Mouse (Mus musculus) CH12.LX (cell line): ENCODE data around the gene Boc.

Experiments used
- CTCF ChIP-seq, 2 experiments: IDR thresholded peaks in 1 of 2; conservative IDR thresholded peaks in 1 of 2; 2 replicates each; pipeline ENCODE4 v1.5.1; 2011 to 2012; ENCODE audit warnings: low read depth in 2 of 2, low read length in 2 of 2, improper control_type of control experiment in 1 of 2, inconsistent platforms in 1 of 2, mild to moderate bottlenecking in 1 of 2, moderate library complexity in 1 of 2
- E2F4 ChIP-seq: IDR thresholded peaks from 2 replicates; pipeline ENCODE4 v1.6.1; 2011; ENCODE audit warnings: low read depth, low read length, improper control_type of control experiment; ENCODE audit not compliant: insufficient replicate concordance
- EP300 ChIP-seq: IDR thresholded peaks from 2 replicates; pipeline ENCODE4 v1.6.1; 2011; ENCODE audit warnings: low read length, improper control_type of control experiment
- JUN ChIP-seq: IDR thresholded peaks from 2 replicates; pipeline ENCODE4 v1.6.1; 2011; ENCODE audit warnings: low read depth, mild to moderate bottlenecking, low read length, improper control_type of control experiment, moderate library complexity; ENCODE audit not compliant: insufficient read depth
- POLR2A ChIP-seq: IDR thresholded peaks from 2 replicates; pipeline ENCODE4 v1.6.1; 2011; ENCODE audit warnings: low read depth, mild to moderate bottlenecking, improper control_type of control experiment, low read length
- POLR2AphosphoS2 ChIP-seq: IDR thresholded peaks from 2 replicates; pipeline ENCODE4 v1.6.1; 2011; ENCODE audit warnings: low read depth, low read length, improper control_type of control experiment
- TCF12 ChIP-seq: IDR thresholded peaks from 2 replicates; pipeline ENCODE4 v1.6.1; 2014; ENCODE audit warnings: low read depth, mild to moderate bottlenecking, inconsistent platforms, low read length, improper control_type of control experiment
- USF1 ChIP-seq: IDR thresholded peaks from 2 replicates; pipeline ENCODE4 v1.6.1; 2014; ENCODE audit warnings: low read depth, mild to moderate bottlenecking, inconsistent platforms, low read length, improper control_type of control experiment
- ZMIZ1 ChIP-seq: IDR thresholded peaks from 2 replicates; pipeline ENCODE4 v1.6.1; 2012; ENCODE audit warnings: low read depth, mild to moderate bottlenecking, inconsistent platforms, low read length, improper control_type of control experiment

DNA sequence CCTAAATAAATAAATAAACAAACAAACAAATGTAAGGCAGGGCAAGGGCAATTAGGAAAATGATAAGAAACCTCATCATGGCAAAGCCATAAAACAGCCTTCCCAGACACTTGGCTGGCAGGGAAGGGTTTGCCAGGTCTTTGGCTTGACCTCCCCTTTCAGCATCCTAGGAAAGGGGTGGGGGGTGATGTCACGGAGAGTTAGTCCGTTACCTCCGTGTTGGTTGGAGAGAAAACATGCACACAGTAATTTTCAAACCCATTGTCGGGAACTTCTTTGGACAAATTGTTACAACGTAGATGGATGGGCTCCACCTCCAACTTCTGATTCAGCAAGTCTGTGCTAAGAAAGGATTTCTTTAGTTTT, 616 bp upstream of the Boc start:
- TF ChIP-seq JUN (no peak), USF1 (no peak), ZMIZ1 (no peak), TCF12 (no peak), EP300 (no peak), POLR2A (no peak), E2F4 (no peak), POLR2AphosphoS2 (no peak), CTCF (conservative IDR thresholded peaks at IDR 0.05 in 1 of 2, IDR thresholded peaks at IDR 0.05 in 1 of 2; ENCODE audit: low read depth in 2 of 2, low read length in 2 of 2) (no peak)
